Mouse (Mus musculus) left cerebral cortex, adult 8-10 months (tissue): ENCODE data around the gene Tmem104. TPM values are rescaled to one million over a fixed set of nuclear protein-coding genes. Genes with fewer than 3 reads are reported as not detected.

Experiments used
- DNase-seq, 2 experiments: peaks; one replicate each; pipeline ENCODE4 v3.0.0; 2022; ENCODE audit warnings: low spot score in 2 of 2
- total RNA-seq, 4 experiments: library from RNA; stranded (reverse); gene quantifications; 2 replicates each; pipeline ENCODE4 v1.2.4; 2022

The Tmem104 gene
- 10 to 100 TPM; 14.0 to 24.5 (median 16.9) TPM for total RNA-seq

- peak; percentile 95 to 99 for DNase-seq
Measured at GRCm38 (mm10) chr11:115187224-115187639, at the start of gene Tmem104. Gene Tmem104, plus strand, starts transcription at chr11:115187487.

DNA sequence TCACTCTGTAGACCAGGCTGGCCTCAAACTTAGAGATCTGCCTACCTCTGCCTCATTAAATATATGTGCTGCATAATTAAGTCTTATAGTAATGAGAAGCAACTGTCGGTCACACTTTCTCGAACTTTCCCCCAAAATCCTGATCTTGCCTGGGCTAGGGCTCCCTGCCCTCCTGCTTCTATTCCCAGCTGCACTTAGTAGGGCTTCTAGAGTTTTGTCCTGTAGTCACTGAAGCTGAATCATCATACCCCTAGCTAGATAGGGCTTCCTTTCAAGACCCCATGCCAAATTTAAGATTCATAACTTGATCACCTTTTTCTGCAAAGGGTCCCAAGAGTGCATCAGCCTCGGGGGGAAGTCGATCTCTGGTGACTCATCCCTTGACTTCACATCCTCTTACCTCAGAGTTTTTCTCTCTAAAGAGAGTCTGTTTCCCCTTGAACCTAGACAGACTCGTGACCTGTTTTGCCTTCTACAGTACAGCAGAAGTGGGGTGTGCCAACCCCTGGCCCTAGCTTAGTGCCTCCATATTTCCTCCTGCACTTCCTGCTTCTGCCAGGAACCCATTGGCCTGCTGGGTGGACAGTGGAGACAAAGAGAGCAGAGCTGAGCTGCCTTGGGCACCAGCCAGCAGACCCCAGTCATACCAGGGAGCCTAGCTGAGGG lies 48.6 kb upstream of the Tmem104 start:
- DNase-seq = no peak

DNA sequence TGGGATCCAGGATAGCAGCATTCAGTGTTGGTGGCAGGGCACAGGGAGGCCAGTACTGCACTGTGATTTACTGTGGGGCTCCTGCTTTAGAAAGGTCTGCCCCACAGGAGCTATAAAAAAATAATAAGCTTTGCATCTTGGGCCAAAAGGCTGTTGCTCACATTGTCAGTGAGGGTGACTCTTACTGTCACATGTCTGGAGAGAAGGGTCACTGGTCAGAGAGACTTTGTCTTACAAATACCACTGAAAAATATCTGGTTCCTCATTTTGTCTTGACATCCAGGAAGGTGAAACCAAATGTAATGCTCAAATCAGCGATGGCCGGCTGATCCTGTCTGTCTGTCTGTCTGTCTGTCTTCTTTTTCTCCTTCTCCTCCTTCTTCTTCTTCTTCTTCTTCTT lies 45.3 kb upstream of the Tmem104 start:
- DNase-seq = no peak

DNA sequence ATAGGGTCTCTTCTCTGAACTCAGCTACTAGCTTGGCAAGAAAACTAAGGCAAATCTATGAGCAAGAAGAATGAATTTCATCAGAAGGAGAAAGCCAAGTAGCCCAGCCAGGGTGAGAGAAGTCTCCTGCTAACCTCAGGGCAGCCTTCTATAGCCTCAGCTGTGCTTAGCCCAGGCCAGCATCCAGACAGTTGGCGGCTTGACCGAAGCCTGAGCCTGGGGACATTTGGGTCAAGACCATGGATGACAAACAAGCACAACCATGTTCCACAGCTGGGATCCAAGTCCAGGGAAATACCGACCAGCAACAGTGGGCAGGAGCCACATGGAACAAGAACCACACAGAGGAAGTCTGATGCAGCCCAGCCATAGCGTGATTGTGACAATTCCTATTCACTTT lies 39.5 kb upstream of the Tmem104 start:
- no peak for DNase-seq

- no peak for DNase-seq
Measured at GRCm38 (mm10) chr11:115150741-115151254, 36.5 kb upstream of the Tmem104 start.

- DNase-seq = no peak
Measured at GRCm38 (mm10) chr11:115151755-115152429, 35.4 kb upstream of the Tmem104 start.

DNA sequence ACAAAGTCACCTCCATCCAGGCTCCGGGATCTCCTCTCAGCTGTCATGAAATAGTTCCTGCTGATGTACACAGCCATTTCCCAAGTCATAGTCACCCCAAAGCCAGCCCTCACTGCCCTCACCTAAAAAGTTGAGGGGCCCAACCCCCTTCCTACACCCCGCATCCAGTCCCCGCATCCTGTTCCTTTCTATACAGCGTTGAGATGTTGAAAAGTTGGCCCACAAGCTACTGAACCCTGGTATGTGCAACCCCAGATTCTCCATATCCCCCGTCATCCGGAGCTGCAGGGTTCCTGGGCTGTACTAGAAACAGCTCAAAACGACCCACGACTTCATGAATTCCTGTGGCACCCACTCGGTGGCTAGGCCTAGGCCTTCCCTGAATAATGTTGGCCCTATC lies 34.2 kb upstream of the Tmem104 start:
- DNase-seq = no peak

DNA sequence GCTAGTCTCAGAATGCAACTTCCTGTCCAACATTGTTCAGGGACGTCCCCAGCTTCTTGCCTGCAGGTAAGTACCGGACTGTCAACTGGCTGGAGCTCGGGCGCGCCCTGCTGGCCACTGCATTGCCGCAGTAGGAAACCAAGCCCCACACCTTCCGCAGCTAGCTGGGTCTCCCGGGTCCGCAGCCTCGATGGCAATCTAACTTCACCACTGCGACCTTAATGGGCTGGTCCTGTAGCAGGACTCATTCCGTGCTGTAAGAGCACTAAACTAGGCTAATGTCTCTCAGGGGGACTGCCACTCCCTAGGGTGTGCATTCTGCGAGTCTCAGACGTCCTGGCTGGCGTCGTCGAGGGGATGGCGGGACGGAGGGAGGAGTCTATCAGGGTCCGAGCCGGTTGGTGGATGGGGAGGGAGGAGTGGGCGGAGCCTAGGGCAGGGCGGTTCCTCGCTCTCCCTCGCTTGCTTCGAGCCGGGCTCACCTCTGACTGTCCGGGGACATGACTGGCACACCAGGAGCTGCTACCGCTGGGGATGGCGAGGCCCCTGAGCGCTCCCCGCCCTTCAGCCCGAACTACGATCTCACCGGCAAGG lies 33.5 kb upstream of the Tmem104 start:
- DNase-seq = peak in 1 of 2 experiments; percentile 51

GRCm38 (mm10) chr11:115155053-115155634 lies 32.1 kb upstream of the Tmem104 start:
- no peak for DNase-seq

GRCm38 (mm10) chr11:115157933-115158719 lies 29.2 kb upstream of the Tmem104 start:
- no peak for DNase-seq

DNA sequence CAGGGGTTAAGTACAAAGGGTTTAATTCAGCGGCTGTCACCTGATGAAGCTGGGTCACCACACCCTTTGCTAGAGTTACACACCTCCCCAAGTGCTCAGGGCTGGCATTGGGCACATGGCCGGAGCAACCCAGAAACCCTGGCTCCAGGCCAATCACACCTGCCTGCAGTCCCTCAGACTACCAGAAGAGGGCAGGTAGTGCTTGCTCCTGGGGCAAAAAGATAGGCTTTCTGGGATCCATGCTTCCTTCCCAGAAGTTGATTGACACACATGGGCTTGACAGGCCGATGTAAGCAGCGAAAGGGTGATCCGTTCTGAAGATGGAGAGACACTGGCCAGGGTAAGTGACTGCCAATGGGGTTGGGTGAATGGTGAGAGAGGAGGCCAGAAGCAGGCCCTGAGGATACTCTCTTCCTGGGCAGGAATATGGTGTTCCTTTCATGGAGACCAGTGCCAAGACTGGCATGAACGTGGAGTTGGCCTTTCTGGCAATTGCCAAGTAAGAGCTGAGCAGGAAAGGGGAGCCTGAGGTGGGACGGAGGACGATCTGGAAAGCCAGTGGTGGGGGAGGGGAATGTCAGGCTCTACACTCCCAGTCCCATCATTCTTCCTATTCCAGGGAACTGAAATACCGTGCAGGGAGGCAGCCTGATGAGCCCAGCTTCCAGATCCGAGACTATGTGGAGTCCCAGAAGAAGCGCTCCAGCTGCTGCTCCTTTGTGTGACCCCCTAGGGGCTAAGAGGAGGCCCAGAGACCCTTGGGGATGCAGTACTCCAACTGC lies 27.1 kb upstream of the Tmem104 start:
- DNase-seq = peak in 1 of 2 experiments; percentile 61

- no peak for DNase-seq
Measured at GRCm38 (mm10) chr11:115160883-115161577, 26.3 kb upstream of the Tmem104 start.

DNA sequence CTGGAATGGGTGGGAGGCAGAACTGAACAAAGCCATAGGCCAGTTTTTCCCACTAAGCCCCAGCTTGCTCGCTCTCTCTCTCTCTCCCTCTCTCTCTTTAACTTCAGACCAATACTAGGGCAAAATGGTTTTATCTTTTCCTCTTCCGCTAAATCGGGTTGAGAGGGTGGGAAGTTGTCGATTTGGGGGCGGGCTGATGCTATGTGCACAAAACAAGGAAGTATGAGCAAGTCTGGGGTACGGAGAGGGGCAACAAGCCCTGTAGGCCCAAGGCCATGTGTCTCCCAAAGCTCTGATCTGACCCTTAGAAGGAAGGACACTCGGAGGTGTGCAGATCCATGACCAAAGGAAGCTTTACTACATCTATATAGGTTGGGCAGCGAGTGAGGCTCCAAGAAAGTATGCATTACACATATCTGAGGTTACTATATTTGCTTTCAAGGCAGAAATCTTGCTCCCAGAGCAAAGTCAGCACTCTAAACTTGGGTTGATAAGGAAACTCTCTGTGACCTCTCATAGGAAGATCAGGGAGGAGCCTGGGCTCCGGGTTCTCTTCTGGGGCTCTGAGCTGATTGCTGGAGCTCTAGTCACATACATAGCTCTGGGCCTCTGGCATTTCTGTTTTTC lies 25.6 kb upstream of the Tmem104 start:
- DNase-seq = no peak

- DNase-seq = no peak
Measured at GRCm38 (mm10) chr11:115162205-115162601, 25.1 kb upstream of the Tmem104 start.

DNA sequence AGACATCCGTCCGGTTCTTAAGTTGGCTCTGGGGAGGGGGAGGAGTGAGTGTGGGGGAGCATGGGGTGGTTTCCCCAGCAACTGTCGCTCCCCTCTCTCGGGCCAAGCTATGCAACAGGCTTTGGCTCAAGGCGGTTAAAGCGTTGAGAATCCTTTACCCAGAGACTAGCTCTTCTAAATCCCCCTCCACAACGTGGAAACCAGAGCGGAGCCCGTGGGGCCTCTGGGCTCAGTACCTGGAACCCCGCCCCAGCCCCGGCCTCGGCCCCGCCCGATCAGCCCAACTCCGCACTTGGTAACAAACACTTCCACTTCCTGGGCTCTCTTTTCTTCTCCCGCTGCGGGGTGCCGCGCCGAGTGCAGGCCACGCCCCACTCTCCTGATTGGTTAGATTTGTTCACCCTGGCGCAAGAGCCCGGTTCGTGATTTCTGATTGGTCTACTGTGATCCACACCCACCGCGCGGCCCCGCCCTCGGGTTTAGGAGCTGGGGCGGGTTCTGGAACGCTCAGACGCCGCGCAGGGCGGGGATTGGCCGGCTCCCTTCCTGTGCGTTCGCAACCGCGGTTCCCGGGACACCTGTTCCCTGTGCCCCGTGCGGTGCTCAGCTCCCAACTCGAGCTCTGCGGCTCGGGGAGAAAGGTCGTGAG lies 24.3 kb upstream of the Tmem104 start, which contains the start of gene Slc9a3r1:
Gene Slc9a3r1 (plus strand): TSS at position 510 of the 649 bp plus-strand sequence.
- peak; percentile 84 to 88 for DNase-seq

GRCm38 (mm10) chr11:115163568-115164150 lies 23.6 kb upstream of the Tmem104 start:
- DNase-seq = no peak

DNA sequence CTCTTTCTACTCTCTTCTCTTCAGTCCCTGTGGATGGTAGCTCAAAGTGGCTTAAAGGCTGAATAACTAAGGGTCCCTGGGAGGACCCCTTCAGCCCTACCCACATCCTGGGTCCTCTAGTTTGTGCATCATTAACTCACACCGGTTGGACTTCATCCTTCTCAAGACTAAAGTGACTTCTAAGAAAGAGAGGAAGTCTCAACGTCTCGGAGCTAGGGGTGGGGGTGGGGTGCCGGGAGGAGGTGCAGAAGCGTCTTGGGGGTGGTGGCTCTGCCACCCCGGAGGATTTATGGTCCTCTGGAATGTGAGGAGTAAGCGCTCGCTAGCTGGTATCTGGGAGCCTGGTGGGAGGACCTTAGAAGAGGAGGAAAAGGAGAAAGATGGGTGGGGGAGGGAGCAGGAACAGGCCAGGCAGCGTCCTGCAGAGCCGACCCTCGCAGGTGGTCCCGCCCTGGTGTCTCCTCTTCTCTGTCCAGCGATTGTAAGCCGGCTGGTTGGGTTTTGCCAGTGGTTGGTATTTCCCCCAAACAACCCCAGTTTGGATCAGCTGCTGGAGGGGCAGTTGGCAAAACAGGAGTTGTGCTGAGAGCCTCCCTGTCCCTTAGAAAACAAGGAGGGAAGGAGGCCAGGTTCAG lies 22.8 kb upstream of the Tmem104 start:
- DNase-seq = no peak

GRCm38 (mm10) chr11:115164976-115165374 lies 22.3 kb upstream of the Tmem104 start:
- DNase-seq = no peak
